Mouse (Mus musculus) CD4-positive, CD25-positive, alpha-beta regulatory T cell (primary cell): ENCODE measurements around the gene Amd2. TPM values are rescaled to one million over a fixed set of nuclear protein-coding genes. Genes with fewer than 3 reads are reported as not detected.

Source experiments
- polyA plus RNA-seq: library from polyadenylated mRNA; unstranded; fragments of 100-300 nt; shearing (Covaris generic); gene quantifications from one replicate; pipeline ENCODE4 v1.2.1, GENCODE M21; 2017

Gene Amd2
- 2.3 TPM for polyA plus RNA-seq

DNA sequence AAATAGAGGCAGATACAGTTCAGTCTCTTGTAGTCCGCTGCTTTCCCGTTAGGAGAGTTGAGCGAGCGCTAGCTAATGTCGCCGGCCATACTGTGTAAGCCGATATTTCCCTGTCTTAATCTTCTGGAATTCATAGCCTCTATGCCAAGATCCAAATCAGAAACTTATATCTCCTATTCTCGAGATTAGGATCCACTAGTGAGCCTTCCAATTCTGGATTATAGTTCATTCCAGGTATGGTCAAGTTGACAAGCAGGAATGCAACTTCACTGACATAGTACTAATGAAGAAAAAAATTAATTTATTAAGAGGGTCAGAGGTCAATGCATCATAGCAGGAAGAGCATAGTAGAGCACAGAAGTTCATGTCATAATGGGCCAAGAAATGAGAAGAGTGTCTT is at the start of gene Amd2:
Gene Amd2, minus strand, starts transcription at position 101 of the 400 bp plus-strand sequence.

